In the genomic region with DNA sequence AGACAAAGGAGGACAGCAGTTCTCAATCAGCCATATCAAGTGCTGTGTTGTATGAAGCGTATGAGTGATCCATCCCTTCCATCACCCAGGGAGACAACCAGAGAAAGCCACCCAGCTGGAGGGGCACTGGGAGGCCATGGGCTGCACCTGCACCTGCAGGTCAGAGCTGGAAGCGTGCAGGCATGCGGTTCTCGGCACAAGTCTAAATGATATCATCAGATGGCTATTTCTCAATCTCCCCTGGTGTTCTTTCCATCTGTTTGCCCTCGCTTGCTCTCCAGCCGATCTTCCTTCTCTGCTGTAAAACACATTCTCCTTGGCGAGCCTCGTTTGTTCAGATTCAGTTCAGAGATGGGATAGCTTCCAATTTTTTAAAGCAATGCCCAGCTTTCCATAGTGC, we compare ENCODE assay signal across 15 mouse cellular contexts.
DNase-seq lines count a peak whose midpoint lies in the region; ATAC-seq and TF ChIP-seq lines count a peak whose summit lies in the region.
"Had no signal": no experiment of that assay in that cellular context is flagged by ENCODE, and none has a peak within 500 bp of the region (broad histone marks: within the 10 kb centered on the region; RNA-seq: fewer than 3 reads in every experiment).

No protein-coding gene starts in this region.

- DNase-seq in lung, embryonic 14.5 days: peak; percentile 27
- DNase-seq in lung, postnatal 25 days (ENCODE audit: low spot score): no peak
- DNase-seq in brain, adult 2 months (ENCODE audit: low read depth, low spot score): peak; percentile 96
- DNase-seq in cerebellum, adult 11-12 months: peak; percentile 93
- peak; percentile 80 to 82 for DNase-seq in cerebellum, postnatal 36 days
- no peak for DNase-seq in urinary bladder, postnatal 36 days (ENCODE audit: low spot score in 2 of 2)
- DNase-seq in spleen, adult 18-20 months: no peak
- DNase-seq: kidney, postnatal 25 days; layer of hippocampus, adult 9-11 months; thymus, postnatal 25 days had no signal

- H3K4me1 ChIP-seq in lung, embryonic 14.5 days (ENCODE audit: insufficient read depth): peaks cover 36% of the 10 kb centered on the region
- peaks cover 26% of the 10 kb centered on the region for H3K4me1 ChIP-seq in midbrain, embryonic 13.5 days (replicated peaks)

- 0 out of 2 replicates have a peak, but pooled peaks have one; percentile 25 for ATAC-seq in lung, embryonic 14.5 days (ENCODE audit: insufficient read depth)
- no peak for ATAC-seq in midbrain, embryonic 13.5 days
- ATAC-seq: intestine, postnatal 0 days had no signal

- H3K4me3 ChIP-seq in lung, embryonic 14.5 days (ENCODE audit: low read depth, low read length): no peak overlapping the region
- H3K4me3 ChIP-seq in midbrain, embryonic 13.5 days (replicated peaks): no peak overlapping the region
- H3K4me3 ChIP-seq: embryonic facial prominence, embryonic 12.5 days; hindbrain, embryonic 13.5 days; neural tube, embryonic 15.5 days had no signal

- H3K4me2 ChIP-seq in lung, embryonic 14.5 days: no peak overlapping the region
- H3K4me2 ChIP-seq in midbrain, embryonic 13.5 days (replicated peaks): no peak overlapping the region
- H3K4me2 ChIP-seq: embryonic facial prominence, embryonic 12.5 days; hindbrain, embryonic 13.5 days; neural tube, embryonic 15.5 days had no signal

- WGBS in lung, embryonic 14.5 days: 42% methylated on average over 8 of the region's 8 CpGs
- 85% methylated on average over 8 of the region's 8 CpGs for WGBS in midbrain, embryonic 13.5 days

- no peak overlapping the region for H3K27ac ChIP-seq in lung, embryonic 14.5 days (ENCODE audit: low read depth)
- no peak overlapping the region for H3K27ac ChIP-seq in midbrain, embryonic 13.5 days
- H3K27ac ChIP-seq: embryonic facial prominence, embryonic 12.5 days; hindbrain, embryonic 13.5 days; neural tube, embryonic 15.5 days had no signal

- no peak for TF ChIP-seq CTCF in lung, embryonic 14.5 days (IDR thresholded peaks at IDR 0.05; ENCODE audit: low read depth)

- no peaks in the 10 kb centered on the region for H3K9me3 ChIP-seq in lung, embryonic 14.5 days (ENCODE audit: low read depth, low read length)
- H3K9me3 ChIP-seq in midbrain, embryonic 13.5 days: no peaks in the 10 kb centered on the region
- H3K9me3 ChIP-seq: embryonic facial prominence, embryonic 12.5 days; hindbrain, embryonic 13.5 days; neural tube, embryonic 15.5 days had no signal

- H3K9ac ChIP-seq in lung, embryonic 14.5 days: no peak overlapping the region
- H3K9ac ChIP-seq in midbrain, embryonic 13.5 days (replicated peaks): no peak overlapping the region
- H3K9ac ChIP-seq: embryonic facial prominence, embryonic 12.5 days; hindbrain, embryonic 13.5 days; neural tube, embryonic 15.5 days had no signal

- no peaks in the 10 kb centered on the region for H3K36me3 ChIP-seq in lung, embryonic 14.5 days (ENCODE audit: insufficient read depth)
- H3K36me3 ChIP-seq in midbrain, embryonic 13.5 days: no peaks in the 10 kb centered on the region
- H3K36me3 ChIP-seq: embryonic facial prominence, embryonic 12.5 days; hindbrain, embryonic 13.5 days; neural tube, embryonic 15.5 days had no signal

- no peaks in the 10 kb centered on the region for H3K27me3 ChIP-seq in lung, embryonic 14.5 days (ENCODE audit: insufficient read depth, low read length)
- H3K27me3 ChIP-seq in midbrain, embryonic 13.5 days: no peaks in the 10 kb centered on the region
- H3K27me3 ChIP-seq: embryonic facial prominence, embryonic 12.5 days; hindbrain, embryonic 13.5 days; neural tube, embryonic 15.5 days had no signal

Comparison
In these comparisons a context has a peak if more than half of its experiments do, and no peak if none do; other contexts are left out.
1. DNase-seq: peak in lung, embryonic 14.5 days (single experiment), brain, adult 2 months (single experiment), cerebellum, adult 11-12 months (single experiment) and cerebellum, postnatal 36 days (2 of 2); none in lung, postnatal 25 days (single experiment), urinary bladder, postnatal 36 days (0 of 2) and spleen, adult 18-20 months (0 of 2).